Mouse (Mus musculus) ES-Bruce4 (cell line): Measurements from ENCODE around the gene Kcnip3.

Source experiments
- CTCF ChIP-seq: IDR thresholded peaks from one replicate; pipeline ENCODE4 v1.8.1; 2011; ENCODE audit warnings: low read depth, low read length
- EP300 ChIP-seq: IDR thresholded peaks from 2 replicates; pipeline ENCODE4 v1.6.1; 2011; ENCODE audit warnings: low read depth, low read length; ENCODE audit not compliant: insufficient read depth
- POLR2A ChIP-seq: IDR thresholded peaks from one replicate; pipeline ENCODE4 v1.8.1; 2011; ENCODE audit warnings: low read length; ENCODE audit not compliant: insufficient read depth

GRCm38 (mm10) chr2:127514380-127515124 lies 7.3 kb downstream of the Kcnip3 start:
- TF ChIP-seq EP300 (no peak), CTCF (no peak), POLR2A (no peak)
